Mouse (Mus musculus): ENCODE measurements around the gene Zc2hc1c. TPM values are rescaled to one million over a fixed set of nuclear protein-coding genes. Genes with fewer than 3 reads are reported as not detected.

Gene Zc2hc1c
- total RNA-seq, 2 experiments from 2014 or later = 0.52 to 0.58 TPM

DNA sequence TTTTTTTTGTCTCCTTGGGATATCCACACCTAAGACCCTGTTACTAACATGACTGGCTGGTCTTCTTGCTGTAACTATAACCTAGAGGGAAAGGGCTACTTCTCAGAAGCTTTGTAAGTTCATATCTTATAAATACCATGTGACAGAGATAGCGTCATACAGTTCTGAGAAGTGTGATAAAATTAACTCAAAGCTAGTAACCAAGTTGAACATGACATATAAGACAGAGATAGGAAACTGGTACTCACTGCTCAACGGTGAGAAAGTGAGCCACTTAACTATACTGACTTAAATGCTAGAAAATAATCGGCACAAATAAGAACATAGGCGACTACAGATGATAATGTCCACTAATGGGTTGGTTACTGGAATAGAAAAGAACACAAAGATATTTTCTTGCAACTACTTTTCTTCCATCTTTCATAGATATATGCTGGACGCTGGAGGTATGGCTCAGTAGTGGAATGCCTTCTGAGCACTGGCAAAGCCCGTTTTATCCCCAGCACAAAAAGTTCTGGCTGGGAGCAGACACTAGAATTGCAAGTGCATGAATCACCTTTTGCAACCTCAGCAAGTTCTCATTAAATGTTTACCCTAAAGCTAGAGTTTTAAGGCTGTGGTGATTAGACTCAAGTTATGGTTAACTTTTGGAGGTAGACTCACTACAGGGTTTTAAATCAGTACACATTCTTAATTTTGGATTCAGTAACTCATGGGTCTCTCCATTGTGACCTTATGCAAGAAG is 49.3 kb downstream of the Zc2hc1c start:
- DNase-seq = no peak
- intact Hi-C loops (cut with DNase I) = no loop called here

DNA sequence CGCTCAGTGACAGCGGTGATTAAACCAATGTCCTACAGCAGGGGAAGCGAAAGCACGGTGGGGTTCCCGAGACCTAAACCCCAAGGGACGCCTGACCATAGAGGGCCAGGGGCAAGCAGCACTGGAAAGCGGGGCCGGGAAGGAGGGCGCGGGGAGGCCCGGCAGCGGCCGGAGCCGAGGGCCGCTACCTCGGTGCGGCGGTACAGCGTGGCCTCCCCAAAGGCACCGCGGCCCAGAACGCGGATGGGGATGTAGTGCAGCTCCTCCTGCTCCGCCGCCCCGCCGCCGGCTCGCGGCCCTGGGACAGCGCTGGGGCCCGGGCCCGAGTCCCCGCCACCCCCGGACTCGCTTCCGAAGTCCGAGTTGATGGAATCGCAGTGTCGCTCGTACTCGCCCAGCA is 50.4 kb downstream of the Zc2hc1c start:
- intact Hi-C loops (cut with DNase I) = no loop called here
- DNase-seq = no peak

DNA sequence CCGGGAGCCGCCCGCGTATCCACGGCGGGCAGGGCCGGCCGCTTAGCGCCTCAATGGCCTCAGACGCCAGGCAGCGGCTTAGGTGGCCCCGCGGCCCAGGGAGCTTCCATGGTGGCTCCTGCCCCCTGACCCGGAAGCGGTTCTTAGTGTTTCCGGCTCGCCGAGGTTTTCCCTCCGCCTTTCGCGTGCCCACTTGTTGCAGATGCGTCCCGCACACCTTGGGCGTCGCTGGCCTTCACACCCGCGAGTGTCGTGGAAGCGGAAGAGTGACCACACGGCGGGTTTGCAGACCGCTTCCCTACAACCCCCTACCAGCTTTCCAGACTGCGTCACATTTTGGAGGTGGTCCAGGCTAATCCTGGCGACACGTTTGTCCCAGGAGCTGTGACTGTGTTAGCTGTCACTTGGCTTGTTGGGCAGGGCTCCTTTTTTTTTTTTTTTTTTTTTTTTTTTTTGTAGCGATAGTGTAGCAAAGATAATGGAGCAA is 50.9 kb downstream of the Zc2hc1c start, which contains the start of gene Nek9:
Gene Nek9, minus strand, starts transcription at position 120 of the 487 bp plus-strand sequence.
- intact Hi-C loops (cut with DNase I) = no loop called here

DNA sequence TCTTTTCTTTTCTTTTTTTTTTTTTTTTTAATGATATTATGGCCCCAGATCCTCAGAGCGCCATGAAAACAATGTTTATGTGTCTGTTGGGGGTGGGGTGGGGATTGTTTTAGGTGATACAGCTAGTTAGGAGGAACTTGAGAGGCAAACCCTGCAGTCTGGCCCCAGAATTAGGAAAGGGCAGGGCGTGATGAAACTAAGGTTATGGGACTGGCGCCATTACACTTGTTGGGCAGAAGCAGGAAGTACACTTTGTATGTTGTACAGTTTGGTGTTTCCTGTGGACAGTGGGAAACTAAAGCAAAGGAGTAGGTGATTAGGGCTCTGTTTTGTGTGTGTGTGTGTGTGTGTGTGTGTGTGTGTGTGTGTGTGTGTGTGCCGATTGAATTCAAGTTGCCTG is 51.6 kb downstream of the Zc2hc1c start:
- DNase-seq = no peak
- intact Hi-C loops (cut with DNase I) = no loop called here

More for the DNA sequence above, 50.9 kb downstream of the Zc2hc1c start, which contains the start of gene Nek9:
- peak; percentile 95 for DNase-seq

DNA sequence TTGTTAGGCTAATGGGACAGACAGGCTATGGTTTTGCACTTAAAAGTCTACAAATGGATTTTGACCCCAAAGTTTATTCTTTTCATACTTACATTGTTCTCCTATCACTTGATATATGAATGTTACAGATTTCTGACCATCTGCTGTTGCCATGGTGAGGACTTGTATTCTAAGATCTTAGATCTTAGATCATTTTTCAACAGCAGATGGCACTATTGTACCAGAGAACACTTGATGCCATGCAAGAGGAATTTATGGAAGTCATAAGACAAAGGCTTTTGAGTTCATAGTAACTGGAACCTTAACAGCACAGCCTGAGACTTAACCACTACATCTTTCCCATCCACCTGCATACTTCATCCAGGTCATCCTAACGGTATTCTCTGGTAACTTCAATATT is 52.7 kb downstream of the Zc2hc1c start:
- DNase-seq = no peak
- intact Hi-C loops (cut with DNase I) = no loop called here

DNA sequence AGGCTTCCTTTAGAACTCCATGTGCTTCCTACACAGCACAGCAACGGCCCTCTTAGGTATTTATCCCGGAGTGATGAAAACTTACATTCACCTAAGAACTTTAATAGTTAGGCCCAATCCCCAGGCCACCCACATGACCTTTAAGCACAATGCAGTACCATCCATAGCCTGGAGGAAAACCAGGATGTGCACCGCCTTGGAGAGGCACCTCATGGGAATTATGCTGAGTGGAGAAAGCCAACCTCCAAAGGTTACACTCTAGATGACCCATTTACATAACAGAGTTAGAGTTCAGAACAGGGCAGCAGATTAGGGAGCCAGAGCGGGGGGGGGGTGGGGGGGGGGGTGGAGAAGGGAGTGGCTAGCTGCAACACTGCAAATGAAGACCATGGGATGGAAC is 53.9 kb downstream of the Zc2hc1c start:
- no peak for DNase-seq
- intact Hi-C loops (cut with DNase I) = loop anchor here (2.0 kb wide), 1 partner anchor 150 kb away; no protein-coding TSS in a partner anchor

DNA sequence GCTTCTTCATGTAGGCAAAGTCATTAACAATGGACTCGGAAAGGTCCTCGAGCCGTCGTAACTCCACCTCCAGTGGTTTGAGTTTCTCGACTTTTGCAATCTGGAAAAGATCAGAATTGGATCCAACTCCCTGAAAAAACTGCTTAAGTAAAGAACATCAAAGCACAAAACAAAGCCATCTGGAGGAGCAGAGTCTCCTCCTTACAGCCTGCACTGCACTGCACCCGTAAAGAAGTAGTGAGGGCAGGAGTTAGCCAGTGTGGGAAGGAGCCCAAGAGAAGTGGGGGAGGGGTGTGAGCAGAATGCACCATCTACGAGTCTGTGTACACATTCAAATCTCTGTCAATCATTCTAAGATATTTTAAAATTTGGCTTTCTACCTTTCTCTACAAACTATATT is 55.9 kb downstream of the Zc2hc1c start:
- no peak for DNase-seq
- intact Hi-C loops (cut with DNase I) = no loop called here

DNA sequence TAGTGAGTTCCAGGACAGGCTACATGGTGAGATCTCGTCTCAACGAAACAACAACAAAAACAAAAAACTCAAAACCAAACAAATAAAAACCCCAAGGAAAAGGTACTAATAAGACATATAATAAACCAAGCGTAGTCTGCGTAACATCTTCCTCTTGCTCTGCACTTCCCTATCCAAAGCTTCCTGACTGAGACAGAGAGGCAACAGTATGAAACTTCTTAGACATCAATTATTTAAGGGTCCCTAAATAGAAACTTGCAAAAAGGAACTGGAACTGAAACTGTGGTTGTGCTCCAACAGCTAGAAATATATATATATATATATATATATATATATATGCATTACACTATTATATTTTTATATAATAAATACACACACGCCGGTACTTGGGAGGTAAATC is 57.2 kb downstream of the Zc2hc1c start:
- intact Hi-C loops (cut with DNase I) = loop anchor here (5.0 kb wide), 1 partner anchor 317 kb away; no protein-coding TSS in a partner anchor
- no peak for DNase-seq

DNA sequence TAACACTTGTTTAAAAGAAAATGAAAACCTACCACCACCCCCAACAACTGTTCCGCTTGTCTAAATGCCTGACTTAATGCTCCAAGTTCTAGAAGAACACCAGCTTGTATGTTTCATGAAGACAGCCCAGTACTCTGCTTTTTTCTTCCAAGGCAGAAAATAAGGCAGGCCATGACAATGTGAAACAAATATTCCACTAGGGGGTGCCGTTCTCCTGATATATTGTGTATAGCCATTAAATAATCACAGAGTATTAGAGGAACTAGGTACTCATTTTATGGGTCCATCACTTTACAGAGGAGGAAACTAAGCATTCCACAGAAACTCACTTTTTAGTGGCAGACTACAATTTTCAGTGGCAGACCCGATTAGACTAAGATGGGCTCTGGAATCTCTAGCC is 58.0 kb downstream of the Zc2hc1c start:
- peak; percentile 21 for DNase-seq
- intact Hi-C loops (cut with DNase I) = loop anchor here (5.0 kb wide), 1 partner anchor 316 kb away; no protein-coding TSS in a partner anchor

DNA sequence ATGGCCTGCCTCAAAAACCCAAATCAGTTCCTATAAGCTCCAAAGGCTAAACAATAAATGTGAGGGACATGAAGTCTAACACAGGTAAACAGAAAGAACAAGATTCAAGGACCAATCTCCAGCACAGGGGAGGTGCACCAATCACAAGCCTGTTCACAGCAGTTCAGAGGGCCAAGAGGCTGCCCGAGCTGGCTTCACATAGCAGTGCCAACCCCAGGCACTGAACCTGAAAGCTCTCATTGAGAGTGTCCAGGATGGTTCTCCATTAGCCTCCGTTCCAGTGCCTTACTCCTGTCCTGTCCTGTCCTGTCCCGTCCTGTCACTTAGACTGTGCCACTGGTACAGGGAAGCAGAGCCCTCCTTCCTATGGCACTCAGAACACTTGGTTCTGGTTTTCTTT is 58.8 kb downstream of the Zc2hc1c start:
- intact Hi-C loops (cut with DNase I) = loop anchor here (5.0 kb wide), 1 partner anchor 315 kb away; no protein-coding TSS in a partner anchor

DNA sequence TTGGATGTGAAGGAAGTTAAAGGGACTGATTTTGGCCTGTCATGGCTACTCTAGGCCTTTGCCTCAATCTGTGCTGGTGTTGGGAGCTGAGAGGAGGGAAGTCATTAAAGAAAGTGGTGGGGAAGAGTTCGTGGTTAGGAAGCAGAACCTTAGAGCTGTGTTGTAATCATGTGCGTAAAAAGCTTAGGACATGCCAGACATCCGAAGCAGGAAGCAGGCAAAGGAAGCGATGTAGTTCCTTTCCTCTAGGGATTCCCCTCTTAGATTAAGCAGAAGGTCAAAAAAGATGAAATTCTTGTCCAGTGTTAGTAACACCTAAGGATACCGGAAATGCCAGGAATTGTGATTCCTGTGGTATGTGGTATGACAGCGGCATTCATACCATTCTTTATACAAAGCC is 59.9 kb downstream of the Zc2hc1c start:
- DNase-seq = no peak
- intact Hi-C loops (cut with DNase I) = loop anchor here (5.0 kb wide), 1 partner anchor 314 kb away; no protein-coding TSS in a partner anchor

More for the DNA sequence above, 58.8 kb downstream of the Zc2hc1c start:
- no peak for DNase-seq

Small RNA genes within 50 kb of the gene (microRNA-seq; reads per million reads assigned to microRNA genes)
- gene Mir6938 = not detected

Other genes with a start within 250 kb of the Zc2hc1c start
- gene Prox2, start 177.8 kb upstream of the Zc2hc1c start, total RNA-seq (2021) = 1 to 10 TPM in 1 of 2 experiments, under 1 TPM in 1; 0.64 to 1.5 TPM
- 100 to 1,000 TPM; 157 to 166 TPM for gene Dlst, start 177.8 kb upstream of the Zc2hc1c start, total RNA-seq (2021)
- 10 to 100 TPM; 41.2 to 44.1 TPM for gene Rps6kl1, start 137.3 kb upstream of the Zc2hc1c start, total RNA-seq (2021)
- 1 to 10 TPM; 5.1 to 6.4 TPM for gene Pgf, start 110.8 kb upstream of the Zc2hc1c start, total RNA-seq (2021)
- 10 to 100 TPM; 63.5 to 67.2 TPM for gene Eif2b2, start 69.1 kb upstream of the Zc2hc1c start, total RNA-seq (2021)
- 10 to 100 TPM; 14.4 to 14.6 TPM for gene Mlh3, start 18.0 kb upstream of the Zc2hc1c start, total RNA-seq (2021)
- gene Acyp1, start 153 bp upstream of the Zc2hc1c start, total RNA-seq (2021) = 10 to 100 TPM; 15.3 to 15.8 TPM
- gene Nek9, start 50.8 kb downstream of the Zc2hc1c start, total RNA-seq (2021) = 10 to 100 TPM; 28.9 to 32.0 TPM
- 100 to 1,000 TPM; 153 to 164 TPM for gene Tmed10, start 86.3 kb downstream of the Zc2hc1c start, total RNA-seq (2021)
- gene Fos, start 185.3 kb downstream of the Zc2hc1c start, total RNA-seq (2021) = 1 to 10 TPM; 6.3 to 8.1 TPM